17 mouse cellular contexts compared by ENCODE assay signal in the genomic region with DNA sequence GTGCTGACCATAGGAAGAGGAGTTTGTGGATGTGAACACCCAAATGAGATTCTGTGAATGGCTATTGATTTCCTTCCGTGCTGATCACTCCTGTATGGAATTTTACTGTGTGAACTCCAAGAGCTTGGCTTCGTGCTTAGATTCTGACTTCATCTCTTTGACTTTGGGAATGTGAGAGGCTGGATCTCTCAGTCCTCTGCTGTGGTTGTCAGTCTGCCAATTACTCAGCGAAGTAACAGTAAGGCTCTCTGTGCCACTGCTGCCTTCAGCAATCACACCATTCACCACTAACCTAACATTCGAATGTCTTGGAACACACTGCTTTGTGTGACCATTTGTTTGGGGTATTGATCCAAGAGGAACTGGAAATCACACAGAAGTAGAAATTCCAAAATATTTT.
DNase-seq lines count a peak whose midpoint lies in the region; ATAC-seq and TF ChIP-seq lines count a peak whose summit lies in the region.
"Had no signal": no experiment of that assay in that cellular context is flagged by ENCODE, and none has a peak within 500 bp of the region (broad histone marks: within the 10 kb centered on the region; RNA-seq: fewer than 3 reads in every experiment).

No protein-coding gene starts in this region.

- 64% methylated on average over 4 of the region's 4 CpGs for WGBS in forebrain, postnatal 0 days
- WGBS in forebrain, embryonic 13.5 days, result 83% methylated on average over 4 of the region's 4 CpGs
- WGBS in embryonic facial prominence, embryonic 10.5 days, result 80% methylated on average over 4 of the region's 4 CpGs
- 87% methylated on average over 4 of the region's 4 CpGs for WGBS in kidney, embryonic 14.5 days

- H3K27ac ChIP-seq in forebrain, postnatal 0 days (ENCODE audit: low read depth, low read length), result no peak overlapping the region
- H3K27ac ChIP-seq in forebrain, embryonic 13.5 days, result no peak overlapping the region
- no peak overlapping the region; the same call in 1 of the 2 replicates for H3K27ac ChIP-seq in embryonic facial prominence, embryonic 10.5 days (replicated peaks)
- H3K27ac ChIP-seq in kidney, embryonic 14.5 days (ENCODE audit: low read depth, low read length), result no peak overlapping the region
- H3K27ac ChIP-seq: forebrain, embryonic 12.5 days had no signal

- H3K9me3 ChIP-seq in forebrain, postnatal 0 days (ENCODE audit: low read length), result no peaks in the 10 kb centered on the region
- no peaks in the 10 kb centered on the region for H3K9me3 ChIP-seq in forebrain, embryonic 13.5 days (replicated peaks)
- H3K9me3 ChIP-seq in embryonic facial prominence, embryonic 10.5 days, result no peaks in the 10 kb centered on the region
- H3K9me3 ChIP-seq in kidney, embryonic 14.5 days (ENCODE audit: control insufficient read depth, low read length), result no peaks in the 10 kb centered on the region
- H3K9me3 ChIP-seq: forebrain, embryonic 12.5 days; heart, embryonic 12.5 days had no signal

- no peaks in the 10 kb centered on the region for H3K36me3 ChIP-seq in forebrain, postnatal 0 days (ENCODE audit: insufficient read depth)
- no peaks in the 10 kb centered on the region for H3K36me3 ChIP-seq in forebrain, embryonic 13.5 days (ENCODE audit: poor library complexity, severe bottlenecking)
- H3K36me3 ChIP-seq in embryonic facial prominence, embryonic 10.5 days (replicated peaks), result no peaks in the 10 kb centered on the region
- H3K36me3 ChIP-seq in kidney, embryonic 14.5 days (ENCODE audit: control insufficient read depth, insufficient read depth, low read length), result no peaks in the 10 kb centered on the region
- H3K36me3 ChIP-seq: forebrain, embryonic 12.5 days; heart, embryonic 12.5 days had no signal

- peak; percentile 29; the same call in 1 of the 2 replicates for ATAC-seq in forebrain, postnatal 0 days
- ATAC-seq in forebrain, embryonic 13.5 days, result no peak
- ATAC-seq in kidney, embryonic 14.5 days (ENCODE audit: low FRiP score, low TSS enrichment), result no peak
- ATAC-seq: hindbrain, embryonic 16.5 days had no signal

- H3K9ac ChIP-seq in forebrain, postnatal 0 days, result no peak overlapping the region
- H3K9ac ChIP-seq in forebrain, embryonic 13.5 days, result no peak overlapping the region
- no peak overlapping the region for H3K9ac ChIP-seq in kidney, embryonic 14.5 days (ENCODE audit: low read depth, low read length)
- H3K9ac ChIP-seq: forebrain, embryonic 12.5 days; heart, embryonic 12.5 days had no signal

- no peak overlapping the region for H3K4me3 ChIP-seq in forebrain, postnatal 0 days (ENCODE audit: low read depth, low read length)
- H3K4me3 ChIP-seq in forebrain, embryonic 13.5 days, result no peak overlapping the region
- no peak overlapping the region for H3K4me3 ChIP-seq in embryonic facial prominence, embryonic 10.5 days
- no peak overlapping the region for H3K4me3 ChIP-seq in kidney, embryonic 14.5 days (ENCODE audit: low read length)
- H3K4me3 ChIP-seq: forebrain, embryonic 12.5 days; heart, embryonic 12.5 days had no signal

- no peak for TF ChIP-seq CTCF in forebrain, postnatal 0 days (IDR thresholded peaks at IDR 0.05; ENCODE audit: low read depth)

- H3K27me3 ChIP-seq in forebrain, postnatal 0 days (ENCODE audit: insufficient read depth, low read length), result no peaks in the 10 kb centered on the region
- H3K27me3 ChIP-seq in forebrain, embryonic 13.5 days, result no peaks in the 10 kb centered on the region
- H3K27me3 ChIP-seq in embryonic facial prominence, embryonic 10.5 days (replicated peaks; ENCODE audit: low read depth, poor library complexity, severe bottlenecking), result no peaks in the 10 kb centered on the region
- H3K27me3 ChIP-seq in kidney, embryonic 14.5 days (ENCODE audit: control insufficient read depth, insufficient read depth, low read length), result no peaks in the 10 kb centered on the region
- H3K27me3 ChIP-seq: forebrain, embryonic 12.5 days; heart, embryonic 12.5 days had no signal

- peak; percentile 21 for DNase-seq in forebrain, postnatal 0 days
- DNase-seq in Muller cell, postnatal 12 days (ENCODE audit: inconsistent ontology term), result peak; percentile 9
- DNase-seq in embryonic facial prominence, embryonic 10.5 days (ENCODE audit: low spot score), result peak; percentile 8
- peak; percentile 47 for DNase-seq in telencephalon, adult 2 months (ENCODE audit: low read depth, low spot score)
- no peak for DNase-seq in thymus, postnatal 0 days (ENCODE audit: low spot score)
- DNase-seq: adrenal gland, adult 8-10 months; adrenal gland, postnatal 36 days; cerebellum, adult 18-20 months; cerebellum, adult 9-11 months; gastrocnemius, postnatal 14 days; heart, postnatal 36 days; kidney, adult 11 months had no signal

- no peaks in the 10 kb centered on the region for H3K4me1 ChIP-seq in forebrain, postnatal 0 days (ENCODE audit: insufficient read depth)
- H3K4me1 ChIP-seq in forebrain, embryonic 13.5 days, result no peaks in the 10 kb centered on the region
- no peaks in the 10 kb centered on the region for H3K4me1 ChIP-seq in embryonic facial prominence, embryonic 10.5 days
- no peaks in the 10 kb centered on the region for H3K4me1 ChIP-seq in kidney, embryonic 14.5 days (ENCODE audit: control insufficient read depth, insufficient read depth, low read length)
- H3K4me1 ChIP-seq: forebrain, embryonic 12.5 days; heart, embryonic 12.5 days had no signal

- H3K4me2 ChIP-seq in forebrain, postnatal 0 days (ENCODE audit: low read depth), result no peak overlapping the region
- no peak overlapping the region for H3K4me2 ChIP-seq in forebrain, embryonic 13.5 days
- no peak overlapping the region for H3K4me2 ChIP-seq in kidney, embryonic 14.5 days (replicated peaks; ENCODE audit: low read depth, low read length)
- H3K4me2 ChIP-seq: forebrain, embryonic 12.5 days; heart, embryonic 12.5 days had no signal
